Mouse (Mus musculus) intestine, embryonic 16.5 days (tissue): Measurements from ENCODE around the gene Slc39a10. TPM values are rescaled to one million over a fixed set of nuclear protein-coding genes. Genes with fewer than 3 reads are reported as not detected.
"Not testable (repeated sequence)": the region's sequence is repeated elsewhere in the genome, so short reads cannot be mapped to it uniquely, and the experiment has no call there.

ENCODE experiments used
- ATAC-seq: fragments of 200-750 bp; cut with Nextera tagmentation; 2 replicates; pipeline ENCODE4 v1.8.0; 2017; ENCODE audit warnings: moderate TSS enrichment, moderate library complexity
- H3K27ac ChIP-seq: fragments of 300-500 bp; sonication (generic); 2 replicates; pipeline ENCODE4 v1.5.1; 2014; ENCODE audit warnings: mild to moderate bottlenecking, low read length
- H3K27me3 ChIP-seq: fragments of 300-500 bp; sonication (generic); replicated peaks from 2 replicates; pipeline ENCODE4 v1.6.1; 2014; ENCODE audit warnings: low read length, control low read depth, mixed read lengths; ENCODE audit not compliant: control insufficient read depth, insufficient read depth
- H3K36me3 ChIP-seq: fragments of 300-500 bp; sonication (generic); 2 replicates; pipeline ENCODE4 v1.6.1; 2014; ENCODE audit warnings: low read length, control low read depth; ENCODE audit not compliant: control insufficient read depth, insufficient read depth
- H3K4me1 ChIP-seq: fragments of 300-500 bp; sonication (generic); 2 replicates; pipeline ENCODE4 v1.6.1; 2014; ENCODE audit warnings: low read length, control low read depth, mixed read lengths; ENCODE audit not compliant: control insufficient read depth, insufficient read depth
- H3K4me2 ChIP-seq: fragments of 300-500 bp; sonication (generic); 2 replicates; pipeline ENCODE4 v1.6.1; 2014; ENCODE audit warnings: low read depth, low read length, control low read depth
- H3K4me3 ChIP-seq: fragments of 300-500 bp; sonication (generic); 2 replicates; pipeline ENCODE4 v1.5.1; 2014; ENCODE audit warnings: mild to moderate bottlenecking, low read length
- H3K9ac ChIP-seq: fragments of 300-500 bp; sonication (generic); 2 replicates; pipeline ENCODE4 v1.6.1; 2014; ENCODE audit warnings: low read depth, low read length
- H3K9me3 ChIP-seq: fragments of 300-500 bp; sonication (generic); 2 replicates; pipeline ENCODE4 v1.6.1; 2016; ENCODE audit warnings: low read length, control low read depth; ENCODE audit not compliant: control insufficient read depth
- WGBS: fragments of 180-500 bp; shearing (Covaris S2); extraction: QIAGEN DNeasy Blood & Tissue Kit; methylation state at CpG from one replicate; pipeline ENCODE4 v1.1.7; 2014; 5-methylcytosine and 5-hydroxymethylcytosine counted together
- polyA plus RNA-seq: library from polyadenylated mRNA; unstranded; fragments of >200 nt; fragmentation: Nextera tagmentation; extraction: Ambion mirVana; gene quantifications from 2 replicates; pipeline ENCODE4 v1.2.1, GENCODE M21; 2015

Slc39a10 gene
- polyA plus RNA-seq, 1 experiment from 2014 or later: 17.2 TPM

- Histone ChIP-seq H3K27me3 (no peaks in the 10 kb centered on the region), H3K9ac (no peak overlapping the region), H3K4me1 (no peaks in the 10 kb centered on the region), H3K9me3 (no peaks in the 10 kb centered on the region), H3K4me3 (no peak overlapping the region), H3K27ac (no peak overlapping the region), H3K36me3 (peaks cover 7% of the 10 kb centered on the region; the same call in 1 of the 2 replicates), H3K4me2 (no peak overlapping the region)
- WGBS: 91% methylated on average over 5 of the region's 5 CpGs
- no peak for ATAC-seq
Observed at GRCm38 (mm10) chr1:46831927-46832326, 60.7 kb downstream of the Slc39a10 start.

GRCm38 (mm10) chr1:46830066-46830843 lies 62.4 kb downstream of the Slc39a10 start:
- Histone ChIP-seq H3K9ac (no peak overlapping the region), H3K36me3 (peaks cover 4% of the 10 kb centered on the region; the same call in 1 of the 2 replicates), H3K4me1 (no peaks in the 10 kb centered on the region), H3K9me3 (no peaks in the 10 kb centered on the region), H3K27me3 (no peaks in the 10 kb centered on the region), H3K4me3 (no peak overlapping the region), H3K27ac (no peak overlapping the region), H3K4me2 (no peak overlapping the region)
- WGBS: 76% methylated on average over 2 of the region's 2 CpGs
- ATAC-seq: no peak

GRCm38 (mm10) chr1:46822256-46822972 lies 70.2 kb downstream of the Slc39a10 start:
- H3K9me3 ChIP-seq: no peaks in the 10 kb centered on the region
- 85% methylated on average over 4 of the region's 4 CpGs for WGBS
- H3K4me2 ChIP-seq: no peak overlapping the region
- no peak for ATAC-seq
- no peaks in the 10 kb centered on the region for H3K27me3 ChIP-seq
- H3K4me3 ChIP-seq: no peak overlapping the region
- H3K27ac ChIP-seq: no peak overlapping the region
- H3K36me3 ChIP-seq: peaks cover 4% of the 10 kb centered on the region; the same call in 1 of the 2 replicates
- no peak overlapping the region for H3K9ac ChIP-seq
- H3K4me1 ChIP-seq: no peaks in the 10 kb centered on the region

GRCm38 (mm10) chr1:46817934-46818333 lies 74.7 kb downstream of the Slc39a10 start:
- H3K9ac ChIP-seq: no peak overlapping the region
- peaks cover 4% of the 10 kb centered on the region; the same call in 1 of the 2 replicates for H3K36me3 ChIP-seq
- no peaks in the 10 kb centered on the region for H3K4me1 ChIP-seq
- no peaks in the 10 kb centered on the region for H3K9me3 ChIP-seq
- no peaks in the 10 kb centered on the region for H3K27me3 ChIP-seq
- no peak overlapping the region for H3K4me2 ChIP-seq
- 93% methylated on average over 5 of the region's 5 CpGs for WGBS
- ATAC-seq: no peak
- H3K27ac ChIP-seq: no peak overlapping the region
- H3K4me3 ChIP-seq: no peak overlapping the region

GRCm38 (mm10) chr1:46808630-46809029 lies 84.0 kb downstream of the Slc39a10 start:
- not testable (repeated sequence) for H3K4me2 ChIP-seq, H3K9me3 ChIP-seq, H3K4me1 ChIP-seq, H3K27me3 ChIP-seq, H3K36me3 ChIP-seq, H3K9ac ChIP-seq, H3K4me3 ChIP-seq, ATAC-seq, H3K27ac ChIP-seq
- WGBS: 81% methylated on average over 4 of the region's 4 CpGs

GRCm38 (mm10) chr1:46805074-46805473 lies 87.6 kb downstream of the Slc39a10 start:
- H3K36me3 ChIP-seq: no peaks in the 10 kb centered on the region
- no peaks in the 10 kb centered on the region for H3K9me3 ChIP-seq
- 82% methylated on average over 1 of the region's 1 CpGs for WGBS
- no peak for ATAC-seq
- H3K4me3 ChIP-seq: no peak overlapping the region
- H3K4me1 ChIP-seq: no peaks in the 10 kb centered on the region
- H3K4me2 ChIP-seq: no peak overlapping the region
- no peaks in the 10 kb centered on the region for H3K27me3 ChIP-seq
- H3K27ac ChIP-seq: no peak overlapping the region
- H3K9ac ChIP-seq: no peak overlapping the region

GRCm38 (mm10) chr1:46782227-46782626 lies 110.4 kb downstream of the Slc39a10 start:
- ATAC-seq: not testable (repeated sequence)

GRCm38 (mm10) chr1:46770077-46770695 lies 122.5 kb downstream of the Slc39a10 start:
- ATAC-seq, H3K27me3 ChIP-seq, H3K9ac ChIP-seq, H3K36me3 ChIP-seq, H3K9me3 ChIP-seq, H3K27ac ChIP-seq, H3K4me2 ChIP-seq, H3K4me3 ChIP-seq, H3K4me1 ChIP-seq: not testable (repeated sequence)
- 88% methylated on average over 7 of the region's 7 CpGs for WGBS

More at GRCm38 (mm10) chr1:46782227-46782626, 110.4 kb downstream of the Slc39a10 start:
- not testable (repeated sequence) for H3K4me2 ChIP-seq, H3K27me3 ChIP-seq, H3K36me3 ChIP-seq, H3K9ac ChIP-seq, H3K9me3 ChIP-seq, H3K4me3 ChIP-seq, H3K4me1 ChIP-seq, H3K27ac ChIP-seq
- 91% methylated on average over 4 of the region's 4 CpGs for WGBS

GRCm38 (mm10) chr1:46769318-46769717 lies 123.3 kb downstream of the Slc39a10 start:
- H3K9ac ChIP-seq, H3K36me3 ChIP-seq, H3K4me2 ChIP-seq, H3K9me3 ChIP-seq, H3K27ac ChIP-seq, H3K27me3 ChIP-seq, H3K4me1 ChIP-seq, ATAC-seq, H3K4me3 ChIP-seq: not testable (repeated sequence)
